Mouse (Mus musculus): ENCODE measurements around the gene Hist2h2ab.

DNA sequence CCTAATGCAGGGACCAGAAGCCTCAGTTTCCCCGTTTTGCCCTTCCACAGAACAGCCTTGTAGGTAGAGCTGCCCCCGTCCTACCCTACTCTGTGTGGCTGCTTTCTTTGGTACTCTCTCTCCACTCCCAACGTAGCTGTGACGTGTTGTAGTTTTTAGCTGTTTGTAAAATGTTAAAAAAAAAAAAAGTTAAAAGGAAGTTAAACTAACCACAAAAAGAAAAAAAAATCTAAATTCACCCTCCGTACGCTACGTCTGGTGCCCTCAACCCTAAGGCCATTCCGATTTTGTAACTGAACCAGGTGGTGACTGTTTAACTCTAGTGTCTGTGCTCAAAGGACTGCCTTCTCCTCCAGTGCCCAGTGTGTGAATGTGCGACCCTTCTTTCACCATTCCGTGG lies 24.7 kb upstream of the Hist2h2ab start:
- no peak for TF ChIP-seq FLI1 (IDR thresholded peaks at IDR 0.05; ENCODE audit: low read length)
- no peak for TF ChIP-seq GATA1 (IDR thresholded peaks at IDR 0.05; ENCODE audit: borderline replicate concordance, low read length)

All from megakaryocyte, embryonic 14.5 days (primary cell).